Mouse (Mus musculus): ENCODE measurements around the gene Psmd8.
A peak's percentile ranks its signal among the peaks of the same experiment; 100 is the strongest.
"Not testable (repeated sequence)": the region's sequence is repeated elsewhere in the genome, so short reads cannot be mapped to it uniquely, and the experiment has no call there.

Gene Psmd8

GRCm38 (mm10) chr7:29180077-29180853, at the start of gene Psmd8:
TSS of gene Psmd8 (minus strand) at chr7:29180701.
- DNase-seq (ENCODE audit: low read depth): peak; percentile 98

GRCm38 (mm10) chr7:29228202-29228601, 47.7 kb upstream of the Psmd8 start:
- peak; percentile 0 for DNase-seq (ENCODE audit: low read depth)

- no peak for DNase-seq (ENCODE audit: low read depth)
These were observed 45.0 kb upstream of the Psmd8 start for GRCm38 (mm10) chr7:29225520-29225919.

- no peak for DNase-seq (ENCODE audit: low read depth)
These were observed 44.4 kb upstream of the Psmd8 start for GRCm38 (mm10) chr7:29224756-29225394.

- DNase-seq (ENCODE audit: low read depth): no peak
These were observed 34.3 kb upstream of the Psmd8 start for GRCm38 (mm10) chr7:29214846-29215245.

GRCm38 (mm10) chr7:29214236-29214635, 33.7 kb upstream of the Psmd8 start:
- DNase-seq (ENCODE audit: low read depth): no peak

- no peak for DNase-seq (ENCODE audit: low read depth)
These were observed 33.2 kb upstream of the Psmd8 start, which contains the start of gene Catsperg1 for GRCm38 (mm10) chr7:29213675-29214082. TSS of gene Catsperg1 (minus strand) at chr7:29214035.

GRCm38 (mm10) chr7:29212775-29213560, 32.5 kb upstream of the Psmd8 start:
- DNase-seq (ENCODE audit: low read depth): not testable (repeated sequence)

- no peak for DNase-seq (ENCODE audit: low read depth)
These were observed 31.8 kb upstream of the Psmd8 start for GRCm38 (mm10) chr7:29212199-29212765.

- peak; percentile 90 for DNase-seq (ENCODE audit: low read depth)
These were observed 31.1 kb upstream of the Psmd8 start for GRCm38 (mm10) chr7:29211415-29212198.

- peak; percentile 38 for DNase-seq (ENCODE audit: low read depth)
These were observed 30.5 kb upstream of the Psmd8 start for GRCm38 (mm10) chr7:29211013-29211412.

- DNase-seq (ENCODE audit: low read depth): no peak
These were observed 22.1 kb upstream of the Psmd8 start for GRCm38 (mm10) chr7:29202577-29202976.

GRCm38 (mm10) chr7:29194230-29194629, 13.7 kb upstream of the Psmd8 start:
- not testable (repeated sequence) for DNase-seq (ENCODE audit: low read depth)

GRCm38 (mm10) chr7:29181323-29181722, 822 bp upstream of the Psmd8 start:
- not testable (repeated sequence) for DNase-seq (ENCODE audit: low read depth)

GRCm38 (mm10) chr7:29180854-29181236, 344 bp upstream of the Psmd8 start:
- DNase-seq (ENCODE audit: low read depth): no peak

GRCm38 (mm10) chr7:29179323-29179722, 1.2 kb downstream of the Psmd8 start:
- DNase-seq (ENCODE audit: low read depth): peak; percentile 57

GRCm38 (mm10) chr7:29178106-29178505, 2.4 kb downstream of the Psmd8 start:
- peak; percentile 52 for DNase-seq (ENCODE audit: low read depth)

GRCm38 (mm10) chr7:29172390-29173016, 8.0 kb downstream of the Psmd8 start:
- peak; percentile 17 for DNase-seq (ENCODE audit: low read depth)

- DNase-seq (ENCODE audit: low read depth): peak; percentile 28
These were observed 8.9 kb downstream of the Psmd8 start for GRCm38 (mm10) chr7:29171562-29172097.

GRCm38 (mm10) chr7:29170755-29171561, 9.5 kb downstream of the Psmd8 start:
- peak; percentile 43 for DNase-seq (ENCODE audit: low read depth)

All from naive thymus-derived CD4-positive, alpha-beta T cell, adult 2 months (primary cell).